Mouse (Mus musculus) hindbrain, embryonic 14.5 days (tissue): ENCODE data around the gene Krt20. TPM values are rescaled to one million over a fixed set of nuclear protein-coding genes. Genes with fewer than 3 reads are reported as not detected.

ENCODE experiments used
- ATAC-seq: fragments of 200-750 bp; cut with Nextera tagmentation; 2 replicates; pipeline ENCODE4 v1.8.0; 2017; ENCODE audit warnings: moderate number of reproducible peaks, mild to moderate bottlenecking, moderate TSS enrichment, moderate library complexity; ENCODE audit not compliant: low FRiP score
- DNase-seq: peaks from one replicate; pipeline ENCODE4 v3.0.0-alpha.2; 2015; ENCODE audit warnings: low spot score
- H3K27ac ChIP-seq: fragments of 300-500 bp; sonication (generic); 2 replicates; pipeline ENCODE4 v1.5.1; 2014; ENCODE audit warnings: mild to moderate bottlenecking, moderate library complexity
- H3K27me3 ChIP-seq: fragments of 300-500 bp; sonication (generic); 2 replicates; pipeline ENCODE4 v1.6.1; 2014; ENCODE audit warnings: mild to moderate bottlenecking, low read length, mixed read lengths; ENCODE audit not compliant: control insufficient read depth, insufficient read depth
- H3K36me3 ChIP-seq: fragments of 300-500 bp; sonication (generic); replicated peaks from 2 replicates; pipeline ENCODE4 v1.6.1; 2014; ENCODE audit not compliant: control insufficient read depth, insufficient read depth
- H3K4me1 ChIP-seq: fragments of 300-500 bp; sonication (generic); replicated peaks from 2 replicates; pipeline ENCODE4 v1.6.1; 2014; ENCODE audit warnings: antibody characterized with exemption, low read length, mixed read lengths; ENCODE audit not compliant: control insufficient read depth, insufficient read depth
- H3K4me2 ChIP-seq: fragments of 300-500 bp; sonication (generic); replicated peaks from 2 replicates; pipeline ENCODE4 v1.6.1; 2014; ENCODE audit warnings: mild to moderate bottlenecking, moderate library complexity
- H3K4me3 ChIP-seq: fragments of 300-500 bp; sonication (generic); replicated peaks from 2 replicates; pipeline ENCODE4 v1.5.1; 2014; ENCODE audit warnings: mild to moderate bottlenecking, low read length
- H3K9ac ChIP-seq: fragments of 300-500 bp; sonication (generic); 2 replicates; pipeline ENCODE4 v1.6.1; 2014
- H3K9me3 ChIP-seq: fragments of 300-500 bp; sonication (generic); 2 replicates; pipeline ENCODE4 v1.6.1; 2016; ENCODE audit warnings: low read length; ENCODE audit not compliant: control insufficient read depth
- whole genome bisulfite sequencing: fragments of 180-500 bp; shearing (Covaris S2); extraction: QIAGEN DNeasy Blood & Tissue Kit; methylation state at CpG from one replicate; pipeline ENCODE4 v1.1.7; 2014; 5-methylcytosine and 5-hydroxymethylcytosine counted together
- polyA plus RNA-seq: library from polyadenylated mRNA; unstranded; fragments of >200 nt; fragmentation: Nextera tagmentation; extraction: Ambion mirVana; gene quantifications from 2 replicates; pipeline ENCODE4 v1.2.1, GENCODE M21; 2014

Gene Krt20
- polyA plus RNA-seq, 1 experiment from 2014 or later: not detected

GRCm38 (mm10) chr11:99396661-99397060 is 41.3 kb downstream of the Krt20 start:
- Histone ChIP-seq H3K36me3 (no peaks in the 10 kb centered on the region), H3K4me2 (no peak overlapping the region), H3K4me1 (no peaks in the 10 kb centered on the region), H3K4me3 (no peak overlapping the region), H3K27ac (no peak overlapping the region), H3K27me3 (no peaks in the 10 kb centered on the region), H3K9me3 (no peaks in the 10 kb centered on the region), H3K9ac (no peak overlapping the region)
- ATAC-seq (no peak), DNase-seq (no peak)
- 88% methylated on average over 2 of the region's 2 CpGs for WGBS

- Histone ChIP-seq H3K27ac (no peak overlapping the region), H3K36me3 (no peaks in the 10 kb centered on the region), H3K9me3 (no peaks in the 10 kb centered on the region), H3K9ac (no peak overlapping the region), H3K4me2 (no peak overlapping the region), H3K4me1 (no peaks in the 10 kb centered on the region), H3K27me3 (no peaks in the 10 kb centered on the region), H3K4me3 (no peak overlapping the region)
- WGBS: 57% methylated on average over 3 of the region's 3 CpGs
- DNase-seq: no peak
- no peak for ATAC-seq
Observed at GRCm38 (mm10) chr11:99396034-99396433, 41.9 kb downstream of the Krt20 start.

GRCm38 (mm10) chr11:99392492-99392891 is 45.5 kb downstream of the Krt20 start:
- Histone ChIP-seq H3K4me3 (no peak overlapping the region), H3K36me3 (no peaks in the 10 kb centered on the region), H3K9me3 (no peaks in the 10 kb centered on the region), H3K27ac (no peak overlapping the region), H3K9ac (no peak overlapping the region), H3K27me3 (no peaks in the 10 kb centered on the region), H3K4me1 (no peaks in the 10 kb centered on the region), H3K4me2 (no peak overlapping the region)
- 91% methylated on average over 10 of the region's 10 CpGs for WGBS
- DNase-seq: no peak
- ATAC-seq: no peak

- H3K36me3 ChIP-seq: no peaks in the 10 kb centered on the region
- H3K9ac ChIP-seq: no peak overlapping the region
- 85% methylated on average over 6 of the region's 6 CpGs for WGBS
- H3K4me1 ChIP-seq: peaks cover 8% of the 10 kb centered on the region
- no peak overlapping the region for H3K27ac ChIP-seq
- no peak for ATAC-seq
- H3K4me2 ChIP-seq: no peak overlapping the region
- DNase-seq: no peak
- no peaks in the 10 kb centered on the region for H3K27me3 ChIP-seq
- H3K4me3 ChIP-seq: no peak overlapping the region
- no peaks in the 10 kb centered on the region for H3K9me3 ChIP-seq
Observed at GRCm38 (mm10) chr11:99391375-99391774, 46.6 kb downstream of the Krt20 start.

GRCm38 (mm10) chr11:99390866-99391265 is 47.1 kb downstream of the Krt20 start:
- Histone ChIP-seq H3K4me2 (no peak overlapping the region), H3K9ac (no peak overlapping the region), H3K27ac (no peak overlapping the region), H3K4me3 (no peak overlapping the region), H3K9me3 (no peaks in the 10 kb centered on the region), H3K36me3 (no peaks in the 10 kb centered on the region), H3K4me1 (peaks cover 8% of the 10 kb centered on the region), H3K27me3 (no peaks in the 10 kb centered on the region)
- DNase-seq (no peak), ATAC-seq (no peak)
- WGBS: 81% methylated on average over 7 of the region's 7 CpGs

GRCm38 (mm10) chr11:99389264-99389663 is 48.7 kb downstream of the Krt20 start, which contains the start of gene Krt10:
TSS of gene Krt10 (minus strand) at chr11:99389364.
- no peaks in the 10 kb centered on the region for H3K36me3 ChIP-seq
- H3K4me2 ChIP-seq: no peak within 1 kb of the TSS
- H3K9ac ChIP-seq: no peak within 1 kb of the TSS
- no peak for DNase-seq
- 90% methylated on average over 4 of the region's 4 CpGs for WGBS
- no peak within 1 kb of the TSS for H3K4me3 ChIP-seq
- no peak within 1 kb of the TSS for H3K27ac ChIP-seq
- peaks cover 14% of the 10 kb centered on the region for H3K4me1 ChIP-seq
- ATAC-seq: no peak
- no peaks in the 10 kb centered on the region for H3K9me3 ChIP-seq
- H3K27me3 ChIP-seq: no peaks in the 10 kb centered on the region

- Histone ChIP-seq H3K9me3 (no peaks in the 10 kb centered on the region), H3K4me3 (no peak overlapping the region), H3K36me3 (no peaks in the 10 kb centered on the region), H3K9ac (no peak overlapping the region), H3K27ac (no peak overlapping the region), H3K4me1 (peaks cover 14% of the 10 kb centered on the region), H3K4me2 (no peak overlapping the region), H3K27me3 (no peaks in the 10 kb centered on the region)
- WGBS: 96% methylated on average over 18 of the region's 18 CpGs
- ATAC-seq (no peak), DNase-seq (no peak)
Observed at GRCm38 (mm10) chr11:99388661-99389060, 49.3 kb downstream of the Krt20 start.

- peak; percentile 81 for DNase-seq
- no peaks in the 10 kb centered on the region for H3K9me3 ChIP-seq
- 3% methylated on average over 71 of the region's 71 CpGs for WGBS
- H3K9ac ChIP-seq: peak overlapping the region; percentile 76
- H3K4me1 ChIP-seq: peaks cover 14% of the 10 kb centered on the region
- H3K27ac ChIP-seq: peak overlapping the region; percentile 93
- ATAC-seq: peak; percentile 78
- no peaks in the 10 kb centered on the region for H3K36me3 ChIP-seq
- no peaks in the 10 kb centered on the region; the same call in 1 of the 2 replicates for H3K27me3 ChIP-seq
- H3K4me2 ChIP-seq: peak overlapping the region; percentile 78
- peak overlapping the region; percentile 51 for H3K4me3 ChIP-seq
Observed at GRCm38 (mm10) chr11:99385813-99386721, 51.9 kb downstream of the Krt20 start.

- Histone ChIP-seq H3K27me3 (no peaks in the 10 kb centered on the region; the same call in 1 of the 2 replicates), H3K9ac (no peak overlapping the region), H3K4me2 (no peak overlapping the region), H3K27ac (no peak overlapping the region), H3K4me1 (no peaks in the 10 kb centered on the region), H3K9me3 (no peaks in the 10 kb centered on the region), H3K4me3 (no peak overlapping the region), H3K36me3 (no peaks in the 10 kb centered on the region)
- DNase-seq (peak; percentile 79), ATAC-seq (no peak)
- WGBS: 19% methylated on average over 5 of the region's 5 CpGs
Observed at GRCm38 (mm10) chr11:99379568-99379967, 58.4 kb downstream of the Krt20 start.
